Mouse (Mus musculus): Measurements from ENCODE around the gene Atp9a. TPM values are rescaled to one million over a fixed set of nuclear protein-coding genes. Genes with fewer than 3 reads are reported as not detected.

The Atp9a gene
- total and polyA plus RNA-seq, 3 experiments = not detected

GRCm38 (mm10) chr2:168669762-168670161 is 72.4 kb downstream of the Atp9a start:
- H3K9ac ChIP-seq (ENCODE audit: control insufficient read depth, low read depth, low read length, poor library complexity, severe bottlenecking) = no peak overlapping the region
- H3K27me3 ChIP-seq (ENCODE audit: control insufficient read depth in 1 of 2, insufficient read depth in 2 of 2, low read length in 2 of 2) = no peaks in the 10 kb centered on the region
- no peak for TF ChIP-seq RCOR1 (IDR thresholded peaks at IDR 0.05; ENCODE audit: low read depth, low read length)
- no peak for TF ChIP-seq MAZ (IDR thresholded peaks at IDR 0.05; ENCODE audit: low read depth, low read length)
- no peak for TF ChIP-seq SIN3A (IDR thresholded peaks at IDR 0.05; ENCODE audit: low read length)
- no peak for TF ChIP-seq ZNF384 (IDR thresholded peaks at IDR 0.05; ENCODE audit: low read depth, low read length)
- TF ChIP-seq ZKSCAN1 (IDR thresholded peaks at IDR 0.05; ENCODE audit: low read depth, low read length) = no peak
- TF ChIP-seq CHD1 (IDR thresholded peaks at IDR 0.05; ENCODE audit: low read depth, low read length) = no peak
- TF ChIP-seq POLR2AphosphoS5 (IDR thresholded peaks at IDR 0.05; ENCODE audit: borderline replicate concordance, low read depth, low read length) = no peak
- TF ChIP-seq TCF12 (IDR thresholded peaks at IDR 0.05; ENCODE audit: low read depth, low read length) = no peak
- no peak for TF ChIP-seq CHD2 (IDR thresholded peaks at IDR 0.05; ENCODE audit: low read length)
- no peak for TF ChIP-seq USF1 (IDR thresholded peaks at IDR 0.05; ENCODE audit: low read depth, low read length)
- TF ChIP-seq NELFE (IDR thresholded peaks at IDR 0.05; ENCODE audit: low read depth, low read length) = no peak
- no peak for TF ChIP-seq MYB (IDR thresholded peaks at IDR 0.05; ENCODE audit: low read depth, low read length)
- TF ChIP-seq USF2 (IDR thresholded peaks at IDR 0.05; ENCODE audit: borderline replicate concordance in 1 of 2, insufficient read depth in 1 of 2, low read depth in 1 of 2, low read length in 2 of 2) = no peak
- TF ChIP-seq MAX (IDR thresholded peaks at IDR 0.05; ENCODE audit: low read length) = no peak
- TF ChIP-seq SMC3 (IDR thresholded peaks at IDR 0.05; ENCODE audit: low read depth, low read length) = no peak
- no peak for TF ChIP-seq ZMIZ1 (IDR thresholded peaks at IDR 0.05; ENCODE audit: low read depth, low read length)
- TF ChIP-seq MYC (IDR thresholded peaks at IDR 0.05; ENCODE audit: low read depth, low read length) = no peak
- H3K36me3 ChIP-seq (ENCODE audit: control insufficient read depth in 1 of 2, insufficient read depth in 2 of 2, low read length in 2 of 2) = no peaks in the 10 kb centered on the region
- no peaks in the 10 kb centered on the region for H3K4me1 ChIP-seq (ENCODE audit: control insufficient read depth in 1 of 2, insufficient read depth in 2 of 2, low read length in 2 of 2)
- H3K27ac ChIP-seq (ENCODE audit: control insufficient read depth, low read depth, low read length) = no peak overlapping the region
- no peaks in the 10 kb centered on the region for H3K9me3 ChIP-seq (replicated peaks; ENCODE audit: insufficient read depth, low read length)
- no peak for DNase-seq (ENCODE audit: low read depth, low spot score)
- no peaks in the 10 kb centered on the region for H3K79me2 ChIP-seq (ENCODE audit: control insufficient read depth, insufficient read depth, low read length, poor library complexity)
- no peak overlapping the region for H3K4me3 ChIP-seq (ENCODE audit: control insufficient read depth in 1 of 2, insufficient read depth in 1 of 2, low read depth in 2 of 2, low read length in 2 of 2)

DNA sequence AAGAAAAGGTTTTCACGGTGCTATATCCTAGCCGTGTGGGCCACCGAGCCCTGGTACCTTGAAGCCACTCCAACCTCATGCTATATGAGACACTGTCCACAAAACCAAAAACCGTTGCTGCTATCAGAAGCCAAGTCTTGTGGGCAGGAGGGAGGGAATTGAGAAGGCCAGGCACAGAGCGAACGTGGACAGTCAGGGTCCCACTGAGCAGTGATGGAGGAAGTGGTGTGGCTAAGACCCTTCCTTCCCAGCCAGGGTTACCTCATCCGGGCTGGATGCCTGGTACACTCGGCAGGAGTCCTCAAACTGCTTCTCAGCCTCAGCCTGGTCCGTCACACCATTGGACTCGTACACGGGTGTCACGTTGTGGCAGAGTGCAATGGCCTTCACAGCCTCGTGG is 74.5 kb downstream of the Atp9a start:
- Histone ChIP-seq H3K9ac (ENCODE audit: control insufficient read depth, low read depth, low read length, poor library complexity, severe bottlenecking) (no peak overlapping the region), H3K4me1 (ENCODE audit: control insufficient read depth in 1 of 2, insufficient read depth in 2 of 2, low read length in 2 of 2) (no peaks in the 10 kb centered on the region), H3K4me3 (ENCODE audit: control insufficient read depth in 1 of 2, insufficient read depth in 1 of 2, low read depth in 2 of 2, low read length in 2 of 2) (no peak overlapping the region), H3K27me3 (ENCODE audit: control insufficient read depth in 1 of 2, insufficient read depth in 2 of 2, low read length in 2 of 2) (no peaks in the 10 kb centered on the region), H3K79me2 (ENCODE audit: control insufficient read depth, insufficient read depth, low read length, poor library complexity) (no peaks in the 10 kb centered on the region), H3K9me3 (replicated peaks; ENCODE audit: insufficient read depth, low read length) (no peaks in the 10 kb centered on the region), H3K36me3 (ENCODE audit: control insufficient read depth in 1 of 2, insufficient read depth in 2 of 2, low read length in 2 of 2) (no peaks in the 10 kb centered on the region), H3K27ac (ENCODE audit: control insufficient read depth, low read depth, low read length) (no peak overlapping the region)
- TF ChIP-seq UBTF (IDR thresholded peaks at IDR 0.05; ENCODE audit: borderline replicate concordance, insufficient read depth, low read depth, low read length) = no peak
- TF ChIP-seq ETS1 (IDR thresholded peaks at IDR 0.05; ENCODE audit: low read depth, low read length) = no peak
- no peak for TF ChIP-seq USF1 (IDR thresholded peaks at IDR 0.05; ENCODE audit: low read depth, low read length)
- no peak for TF ChIP-seq NRF1 (IDR thresholded peaks at IDR 0.05; ENCODE audit: insufficient read depth, low read depth, low read length, poor library complexity, severe bottlenecking)
- no peak for TF ChIP-seq EP300 (IDR thresholded peaks at IDR 0.05; ENCODE audit: low read depth in 1 of 2, low read length in 2 of 2)
- no peak for TF ChIP-seq TCF12 (IDR thresholded peaks at IDR 0.05; ENCODE audit: low read depth, low read length)
- TF ChIP-seq SIN3A (IDR thresholded peaks at IDR 0.05; ENCODE audit: low read length) = no peak
- no peak for TF ChIP-seq GATA1 (IDR thresholded peaks at IDR 0.05; ENCODE audit: low read depth, low read length)
- no peak for TF ChIP-seq ZKSCAN1 (IDR thresholded peaks at IDR 0.05; ENCODE audit: low read depth, low read length)
- TF ChIP-seq ZC3H11A (IDR thresholded peaks at IDR 0.05; ENCODE audit: low read depth, low read length) = no peak
- no peak for TF ChIP-seq CHD1 (IDR thresholded peaks at IDR 0.05; ENCODE audit: low read depth, low read length)
- no peak for DNase-seq (ENCODE audit: low read depth, low spot score)

Measured in MEL (cell line).